Mouse (Mus musculus) cerebellum, adult 9-11 months (tissue): Measurements from ENCODE around the gene Nprl3.

Experiments used
- DNase-seq: peaks from one replicate; pipeline ENCODE4 v3.0.0; 2022

Nprl3 gene

DNA sequence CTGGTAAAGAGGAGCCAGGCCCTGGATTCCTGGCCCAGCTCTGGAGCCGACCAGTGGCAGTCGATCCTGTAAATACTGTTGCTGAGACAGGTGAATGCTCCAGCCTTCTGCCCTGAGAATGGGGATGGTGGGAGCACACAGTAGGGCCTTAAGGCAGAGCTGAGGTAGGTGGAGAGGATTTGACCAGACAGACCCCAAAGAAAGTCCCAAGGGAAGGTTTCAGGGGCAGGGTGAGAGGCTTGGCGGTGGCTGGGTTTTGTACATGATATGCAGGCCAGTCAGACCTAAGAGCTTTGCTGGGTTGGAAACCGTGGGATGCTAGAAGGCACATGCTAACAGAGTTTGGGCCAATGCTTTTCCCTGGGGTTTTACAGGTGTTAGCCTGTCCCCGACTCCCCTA, 72.9 kb downstream of the Nprl3 start:
- DNase-seq: no peak

DNA sequence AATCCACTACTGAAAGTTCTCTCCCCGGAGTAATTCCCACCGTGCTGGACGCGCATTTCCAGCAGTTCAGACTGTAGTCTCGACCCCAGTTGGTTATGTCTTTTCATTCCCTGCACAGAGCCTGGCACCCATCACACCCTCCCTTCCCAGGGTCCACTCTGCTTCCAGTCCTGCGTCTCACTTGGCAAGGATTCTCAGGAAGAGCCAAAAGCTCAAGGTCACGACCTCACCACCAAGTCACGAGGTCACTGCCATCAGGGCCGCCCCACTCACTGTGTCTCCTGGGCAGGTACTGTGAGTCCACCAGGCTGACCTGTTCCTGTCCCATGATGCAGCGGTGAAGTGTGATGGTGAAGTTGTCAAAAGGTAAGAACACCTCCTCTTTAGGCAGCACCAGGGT, 73.4 kb downstream of the Nprl3 start:
- DNase-seq: no peak

DNA sequence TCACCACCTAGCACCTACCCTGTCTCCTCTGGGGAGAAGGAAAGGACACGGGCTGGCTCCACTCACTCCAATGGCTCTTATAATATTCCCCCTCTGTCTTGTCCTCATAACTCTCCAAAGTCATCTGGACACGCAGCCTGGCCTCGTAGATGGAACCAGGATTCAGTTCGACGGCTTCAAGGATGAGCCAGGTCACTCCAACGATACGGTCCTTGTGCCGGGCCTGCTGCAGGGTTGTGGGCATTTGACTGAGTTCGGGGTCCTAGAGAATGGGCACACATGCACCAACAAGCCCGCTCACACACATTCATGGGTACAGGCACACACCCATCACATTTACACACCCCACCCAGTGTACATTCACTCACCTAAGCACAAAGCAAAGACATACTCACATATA, 74.4 kb downstream of the Nprl3 start:
- no peak for DNase-seq

DNA sequence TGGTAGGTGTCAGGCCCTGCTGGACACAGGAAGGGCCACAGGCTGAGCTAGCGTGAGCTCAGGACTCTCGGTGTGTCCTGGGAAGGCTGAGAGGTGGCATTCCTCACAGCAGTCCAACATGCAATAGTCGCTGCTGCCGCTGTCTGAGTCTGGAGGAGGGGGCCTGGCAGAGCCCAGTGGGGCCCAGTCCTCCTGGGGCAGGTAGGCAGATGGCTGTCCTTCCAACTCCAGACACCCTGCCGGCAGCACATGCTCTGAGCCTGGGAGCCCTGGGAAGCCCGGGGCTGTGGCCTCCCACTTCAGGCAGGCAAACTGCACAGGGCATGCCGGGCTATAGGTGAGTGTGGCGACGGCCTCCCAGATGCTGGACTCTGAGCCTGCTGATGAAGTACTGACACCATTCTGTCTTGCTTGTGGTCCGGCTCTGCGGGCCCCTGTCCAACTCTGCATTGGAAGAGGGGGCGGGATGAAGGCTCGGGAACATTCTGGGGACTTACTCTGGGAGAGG, 76.8 kb downstream of the Nprl3 start:
- DNase-seq: peak; percentile 19

DNA sequence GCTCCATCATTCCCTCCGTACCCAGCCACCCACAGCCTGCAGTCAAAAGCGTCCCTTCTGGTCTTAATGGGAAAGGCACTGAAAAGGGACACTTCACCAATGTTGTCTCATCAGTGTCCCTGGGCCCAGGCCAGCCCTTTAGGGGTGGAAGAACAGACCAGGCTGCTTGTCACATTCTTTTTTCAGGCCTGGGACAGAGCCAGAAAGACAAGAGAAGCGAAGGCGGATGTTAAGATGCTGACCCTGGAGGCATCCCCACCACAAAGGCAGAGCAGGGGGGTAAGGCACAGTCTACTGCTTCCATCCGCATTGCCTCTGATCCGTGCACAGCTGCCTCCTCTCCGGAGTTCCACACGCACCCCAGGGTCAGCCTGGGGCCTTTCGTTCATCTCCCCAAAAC, 77.4 kb downstream of the Nprl3 start:
- DNase-seq: no peak

DNA sequence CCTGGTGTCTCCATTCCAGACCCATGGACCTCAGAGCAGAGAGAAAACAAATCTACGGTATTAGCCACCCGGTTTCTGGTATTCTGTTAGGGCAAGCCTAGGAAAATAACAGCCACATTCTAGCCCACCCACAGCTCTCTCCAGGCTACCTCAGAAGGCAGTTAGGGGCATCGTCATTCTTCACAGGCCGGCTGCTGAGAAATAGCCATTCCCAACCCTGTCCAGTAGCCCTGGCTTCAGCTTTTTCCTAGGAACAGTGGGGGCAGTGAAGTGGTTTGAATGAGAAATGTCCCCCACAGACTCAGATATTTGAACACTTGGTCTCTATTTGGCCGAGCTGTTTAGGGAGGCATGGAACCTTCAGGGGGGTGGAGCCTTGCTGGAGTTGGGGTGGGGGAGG, 78.1 kb downstream of the Nprl3 start:
- no peak for DNase-seq

DNA sequence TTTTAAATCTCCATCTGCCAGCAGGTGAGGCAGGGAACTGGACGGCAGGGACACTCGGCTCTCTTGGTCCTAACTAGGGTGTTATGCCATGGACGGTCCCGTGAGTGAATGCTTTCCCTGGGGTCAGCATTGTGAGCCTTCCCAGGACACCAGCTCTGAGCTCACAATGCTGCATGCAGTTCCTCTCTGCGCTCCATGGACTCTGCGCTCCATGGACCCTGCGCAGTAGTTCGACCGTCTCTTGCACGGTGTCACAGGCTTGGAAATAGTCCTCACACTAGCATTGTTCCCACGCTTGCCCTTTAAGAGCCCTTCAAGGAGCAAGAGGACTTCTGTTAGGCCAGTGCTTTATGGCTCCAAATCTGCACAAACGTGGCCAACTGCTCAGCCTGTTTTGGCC, 78.6 kb downstream of the Nprl3 start:
- DNase-seq: no peak

DNA sequence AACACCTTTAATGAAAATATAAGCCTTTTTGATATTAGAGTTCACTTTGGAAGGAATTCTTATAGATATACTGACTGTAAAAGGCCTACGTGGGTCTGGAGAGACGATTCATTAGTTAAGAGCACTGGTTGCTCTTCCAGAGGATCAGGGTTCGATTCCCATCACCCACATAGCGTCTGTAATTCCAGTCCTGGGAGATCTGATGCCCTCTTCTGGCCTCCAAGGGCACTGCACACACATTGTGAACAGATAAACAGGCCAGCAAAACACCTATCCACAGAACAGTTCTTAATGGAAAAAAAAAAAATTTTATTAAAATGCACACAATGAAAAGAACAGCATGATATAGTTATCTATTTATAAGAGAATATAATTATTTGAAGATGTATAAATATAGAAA, 80.3 kb downstream of the Nprl3 start:
- no peak for DNase-seq

DNA sequence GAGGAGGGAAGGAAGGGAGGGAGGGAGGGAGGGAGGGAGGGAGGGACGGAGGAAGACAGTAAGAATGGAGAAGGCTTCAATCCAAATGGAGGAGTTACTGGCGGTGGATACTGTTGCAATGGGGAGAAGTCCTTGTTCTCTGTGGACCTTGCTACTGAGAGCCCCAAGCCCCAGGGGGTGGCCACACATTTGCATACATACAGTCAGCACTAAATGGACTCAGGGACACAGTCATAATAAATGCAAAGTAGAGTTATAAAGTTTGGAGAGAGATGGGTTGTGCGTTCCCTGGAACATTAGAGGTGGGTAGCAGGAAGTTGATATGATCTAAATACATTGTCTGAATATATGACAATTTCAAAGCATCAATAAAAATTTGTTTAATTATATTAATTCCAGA, 81.5 kb downstream of the Nprl3 start:
- DNase-seq: no peak

DNA sequence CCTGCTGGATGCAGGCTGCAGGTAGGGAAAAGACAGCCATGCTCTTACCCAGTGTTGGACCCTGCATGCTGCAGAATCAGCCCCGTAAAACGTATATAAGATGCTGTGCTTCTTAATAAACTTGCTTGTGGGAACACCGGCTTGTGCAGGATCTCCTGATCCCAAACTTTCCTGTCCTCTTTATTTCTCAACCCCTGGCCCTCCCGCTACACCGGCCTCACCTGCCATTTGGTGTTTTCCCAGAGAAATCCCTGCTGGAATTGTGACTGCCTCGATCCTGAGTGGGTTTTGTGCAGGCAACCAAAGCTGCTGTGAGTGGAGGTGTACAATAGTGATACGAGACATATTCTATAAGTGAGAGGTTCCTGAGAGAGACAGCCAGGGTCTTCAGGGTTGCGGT, 83.0 kb downstream of the Nprl3 start:
- DNase-seq: no peak

DNA sequence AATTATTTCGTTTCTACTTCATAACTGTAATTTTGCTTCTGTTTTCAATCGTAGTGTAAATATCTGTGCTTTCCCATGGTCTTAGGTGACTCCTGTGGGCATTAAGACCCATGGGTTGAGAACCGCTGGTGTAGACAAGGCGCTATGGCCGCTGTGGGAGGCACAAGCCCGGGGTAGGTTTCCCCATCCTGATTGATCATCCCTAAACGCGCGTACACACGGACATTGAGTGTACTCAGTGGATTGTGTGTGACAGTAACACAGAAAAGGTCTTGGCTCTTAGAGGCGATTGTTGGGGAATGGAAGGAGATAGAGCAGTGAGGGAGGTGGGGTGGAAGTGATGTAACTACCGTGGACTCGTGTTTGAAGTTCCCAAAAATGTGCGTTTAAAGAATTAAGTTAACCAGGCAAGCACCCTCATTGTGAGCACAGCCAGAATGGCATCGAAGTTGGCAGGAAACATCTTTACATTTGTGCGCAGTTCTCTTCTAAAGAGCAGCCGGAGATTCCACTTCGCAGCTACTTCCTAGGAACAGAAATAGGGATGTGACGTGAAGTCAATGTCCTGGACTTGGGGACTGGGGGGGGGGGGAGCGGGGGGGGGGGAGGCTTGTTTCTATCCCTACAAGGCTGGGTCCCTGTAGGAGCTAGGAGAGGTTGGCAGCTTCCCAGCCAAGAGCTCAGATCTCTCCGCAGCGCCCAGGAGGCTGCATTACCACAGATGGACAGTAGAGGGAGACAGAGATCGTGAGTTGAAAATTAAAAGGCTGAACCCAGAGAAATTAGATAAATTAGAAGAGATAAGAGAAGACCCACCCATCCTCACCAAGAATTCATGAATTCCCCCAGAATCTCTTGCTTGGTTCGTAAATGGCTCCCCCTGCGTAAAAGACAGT, 85.3 kb downstream of the Nprl3 start:
- DNase-seq: peak; percentile 81

DNA sequence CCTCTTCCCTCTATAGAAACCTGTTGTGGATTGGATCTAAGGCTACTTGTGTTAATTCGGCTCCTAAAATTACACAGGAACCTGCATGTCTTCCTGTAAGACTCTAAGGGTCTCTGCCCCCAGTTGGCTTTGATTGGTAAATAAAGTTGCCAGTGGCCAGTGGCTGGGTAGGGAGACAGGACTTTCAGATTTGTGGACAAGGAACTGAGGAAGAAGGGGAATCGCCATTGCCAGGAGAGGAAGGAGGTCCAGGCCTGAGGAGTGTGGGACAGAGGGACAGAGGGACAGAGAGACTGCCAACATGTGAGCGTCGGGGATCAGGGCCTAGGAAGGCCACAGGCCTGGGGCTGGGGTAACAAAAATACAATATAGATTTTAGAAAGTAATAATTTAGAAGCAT, 86.3 kb downstream of the Nprl3 start:
- no peak for DNase-seq

DNA sequence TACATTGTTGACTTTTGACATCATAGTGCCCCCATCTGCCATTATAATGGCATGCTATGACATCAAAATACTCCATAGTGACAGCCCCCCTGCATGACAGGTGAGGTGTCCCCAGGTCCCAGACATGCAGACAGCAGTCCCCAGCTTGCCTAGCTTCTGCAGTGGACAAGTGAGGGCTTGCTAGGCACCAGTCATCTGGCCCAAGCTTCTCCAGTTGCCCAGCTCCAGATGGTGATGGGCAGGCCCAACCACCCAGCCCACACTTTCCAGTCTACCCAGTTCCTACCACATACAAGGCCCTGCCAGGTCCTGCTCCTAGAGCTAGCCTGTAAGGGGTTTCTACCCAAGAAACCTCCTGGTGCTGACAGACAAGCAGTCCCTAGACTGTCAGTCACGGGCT, 89.0 kb downstream of the Nprl3 start:
- no peak for DNase-seq
